Mouse (Mus musculus) kidney, postnatal 0 days (tissue): ENCODE measurements around the gene Chmp1a. TPM values are rescaled to one million over a fixed set of nuclear protein-coding genes. Genes with fewer than 3 reads are reported as not detected.
"Not testable (repeated sequence)": the region's sequence is repeated elsewhere in the genome, so short reads cannot be mapped to it uniquely, and the experiment has no call there.

Experiments
- ATAC-seq: fragments of 200-750 bp; cut with Nextera tagmentation; replicated peaks from 2 replicates; pipeline ENCODE4 v1.8.0; 2017; ENCODE audit warnings: low read depth, moderate number of reproducible peaks, moderate TSS enrichment, moderate library complexity; ENCODE audit not compliant: low FRiP score
- DNase-seq: peaks from one replicate; pipeline ENCODE4 v3.0.0-alpha.2; 2016; ENCODE audit warnings: low spot score
- H3K27ac ChIP-seq: fragments of 300-500 bp; sonication (generic); 2 replicates; pipeline ENCODE4 v1.5.1; 2014; ENCODE audit warnings: mild to moderate bottlenecking
- H3K27me3 ChIP-seq: fragments of 300-500 bp; sonication (generic); 2 replicates; pipeline ENCODE4 v1.6.1; 2014; ENCODE audit warnings: low read length, mixed read lengths; ENCODE audit not compliant: insufficient read depth
- H3K36me3 ChIP-seq: fragments of 300-500 bp; sonication (generic); 2 replicates; pipeline ENCODE4 v1.6.1; 2014; ENCODE audit warnings: low read length, mixed read lengths; ENCODE audit not compliant: insufficient read depth
- H3K4me1 ChIP-seq: fragments of 300-500 bp; sonication (generic); replicated peaks from 2 replicates; pipeline ENCODE4 v1.6.1; 2014; ENCODE audit warnings: antibody characterized with exemption, low read length, mixed read lengths; ENCODE audit not compliant: insufficient read depth
- H3K4me2 ChIP-seq: fragments of 300-500 bp; sonication (generic); 2 replicates; pipeline ENCODE4 v1.6.1; 2014; ENCODE audit warnings: mild to moderate bottlenecking, low read length, moderate library complexity, mixed read lengths
- H3K4me3 ChIP-seq: fragments of 300-500 bp; sonication (generic); replicated peaks from 2 replicates; pipeline ENCODE4 v1.5.1; 2014; ENCODE audit warnings: low read depth, low read length
- H3K9ac ChIP-seq: fragments of 300-500 bp; sonication (generic); 2 replicates; pipeline ENCODE4 v1.6.1; 2014; ENCODE audit warnings: low read depth, low read length
- H3K9me3 ChIP-seq: fragments of 300-500 bp; sonication (generic); replicated peaks from 2 replicates; pipeline ENCODE4 v1.6.1; 2016; ENCODE audit warnings: low read length, inconsistent platforms, mixed read lengths
- CTCF ChIP-seq: IDR thresholded peaks from 2 replicates; pipeline ENCODE4 v1.5.1; 2016; ENCODE audit warnings: antibody characterized with exemption, low read depth, mild to moderate bottlenecking, moderate library complexity
- WGBS: fragments of 180-500 bp; shearing (Covaris S2); extraction: QIAGEN DNeasy Blood & Tissue Kit; methylation state at CpG from one replicate; pipeline ENCODE4 v1.1.7; 2014; 5-methylcytosine and 5-hydroxymethylcytosine counted together
- polyA plus RNA-seq: library from polyadenylated mRNA; unstranded; fragments of >200 nt; fragmentation: Nextera tagmentation; extraction: Ambion mirVana; gene quantifications from 2 replicates; pipeline ENCODE4 v1.2.1, GENCODE M21; 2015

The Chmp1a gene
- 126 and 138 TPM in 2 replicates for polyA plus RNA-seq

GRCm38 (mm10) chr8:123212321-123213117 lies at the start of gene Chmp1a, which contains the start of gene Spata33:
Gene Chmp1a, minus strand, starts transcription at chr8:123212763.
Gene Spata33, plus strand, starts transcription at chr8:123212832.
- Histone ChIP-seq H3K9me3 (no peaks in the 10 kb centered on the region), H3K36me3 (peaks cover 10% of the 10 kb centered on the region; the same call in 1 of the 2 replicates), H3K4me2 (peak within 1 kb of the TSS; percentile 88), H3K4me3 (peak within 1 kb of the TSS; percentile 95), H3K27ac (peak within 1 kb of the TSS; percentile 80), H3K9ac (peak within 1 kb of the TSS; percentile 97), H3K4me1 (peaks cover 14% of the 10 kb centered on the region), H3K27me3 (no peaks in the 10 kb centered on the region)
- TF ChIP-seq CTCF, result peak; percentile 77
- 1% methylated on average over 73 of the region's 76 CpGs for WGBS
- ATAC-seq (peak; percentile 97), DNase-seq (peak; percentile 96)

DNA sequence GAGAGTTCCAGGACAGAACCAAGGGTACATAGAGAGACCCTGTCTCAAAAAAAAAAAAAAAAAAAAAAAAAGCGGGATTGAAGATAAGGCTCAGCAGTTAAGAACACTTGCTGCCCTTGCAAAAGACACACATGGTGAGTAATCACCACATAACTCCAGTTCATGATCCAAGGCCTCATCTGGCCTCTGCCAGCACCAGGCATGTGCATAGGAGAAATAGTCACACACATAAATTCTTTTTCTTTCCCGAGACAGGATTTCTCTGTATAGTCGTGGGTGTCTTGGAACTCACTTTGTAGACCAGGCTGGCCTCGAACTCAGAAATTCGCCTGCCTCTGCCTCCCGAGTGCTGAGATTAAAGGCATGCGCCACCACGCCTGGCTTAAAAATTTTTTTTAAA lies 45.0 kb upstream of the Chmp1a start:
- H3K27ac ChIP-seq, H3K27me3 ChIP-seq, H3K4me3 ChIP-seq, H3K9me3 ChIP-seq, DNase-seq, H3K4me2 ChIP-seq, H3K9ac ChIP-seq, ATAC-seq: not testable (repeated sequence)
- H3K36me3 ChIP-seq, result peaks cover 31% of the 10 kb centered on the region
- peaks cover 15% of the 10 kb centered on the region for H3K4me1 ChIP-seq
- 93% methylated on average over 8 of the region's 8 CpGs for WGBS

- no peak for TF ChIP-seq CTCF
- Histone ChIP-seq H3K9ac (no peak overlapping the region), H3K36me3 (peaks cover 29% of the 10 kb centered on the region), H3K4me3 (no peak overlapping the region), H3K4me2 (no peak overlapping the region), H3K27ac (no peak overlapping the region), H3K27me3 (no peaks in the 10 kb centered on the region), H3K9me3 (no peaks in the 10 kb centered on the region), H3K4me1 (peaks cover 17% of the 10 kb centered on the region)
- 96% methylated on average over 3 of the region's 3 CpGs for WGBS
- no peak for DNase-seq
- ATAC-seq, result no peak
Measured at GRCm38 (mm10) chr8:123257114-123257513, 44.6 kb upstream of the Chmp1a start.

GRCm38 (mm10) chr8:123255170-123255569 lies 42.6 kb upstream of the Chmp1a start:
- ATAC-seq, result no peak
- H3K4me2 ChIP-seq, result peak overlapping the region; percentile 83
- H3K4me3 ChIP-seq, result peak overlapping the region; percentile 86
- H3K27me3 ChIP-seq, result no peaks in the 10 kb centered on the region
- peaks cover 31% of the 10 kb centered on the region for H3K36me3 ChIP-seq
- H3K4me1 ChIP-seq, result peaks cover 17% of the 10 kb centered on the region
- H3K9ac ChIP-seq, result peak overlapping the region; percentile 83
- no peak overlapping the region for H3K27ac ChIP-seq
- peak; percentile 40; the same call in 1 of the 2 replicates for TF ChIP-seq CTCF
- H3K9me3 ChIP-seq, result no peaks in the 10 kb centered on the region
- WGBS, result 62% methylated on average over 6 of the region's 6 CpGs
- DNase-seq, result no peak

DNA sequence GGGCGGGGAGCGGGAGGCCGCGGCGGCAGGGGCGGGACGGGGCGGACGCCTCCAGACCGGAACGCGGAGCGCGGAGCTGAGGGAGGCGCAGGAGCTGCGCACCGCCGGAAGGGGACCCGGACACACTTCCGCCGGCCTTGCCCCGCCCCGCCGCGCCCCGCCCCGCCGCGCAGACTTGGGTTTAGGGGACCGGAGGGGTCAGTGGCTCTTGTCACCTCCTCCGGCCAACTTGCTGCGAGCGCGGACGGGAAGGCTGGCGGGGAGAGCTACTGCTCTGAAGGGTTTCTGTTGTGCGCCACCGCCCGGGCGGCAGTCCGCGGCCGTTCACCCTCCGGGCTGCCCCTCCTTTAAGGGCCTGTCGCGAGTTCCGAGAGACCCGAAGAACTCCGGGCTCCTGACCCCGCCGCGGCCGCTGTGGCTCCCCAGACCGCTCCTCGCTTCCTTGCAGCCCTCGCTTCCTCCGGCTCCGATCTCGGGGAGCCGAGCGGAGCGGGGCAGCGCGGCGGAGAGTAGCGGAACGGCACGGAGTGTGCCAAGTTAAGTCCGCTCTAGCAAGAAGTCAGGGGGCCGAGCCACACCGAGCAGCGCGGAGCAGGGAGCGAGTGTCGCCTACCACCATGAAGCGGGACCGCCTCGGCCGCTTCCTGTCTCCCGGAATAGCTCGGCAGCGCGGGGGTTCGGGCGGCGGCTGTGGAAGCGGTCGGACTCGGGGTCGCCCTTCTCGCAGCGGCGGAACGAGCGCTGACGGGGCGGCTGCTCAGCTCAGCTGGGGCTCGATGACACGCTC lies 41.7 kb upstream of the Chmp1a start, which contains the start of the genes Zfp276 and Vps9d1:
Gene Zfp276, plus strand, starts transcription at position 97 of the 787 bp plus-strand sequence.
Gene Vps9d1, minus strand, starts transcription at position 250 of the 787 bp plus-strand sequence.
- ATAC-seq (peak; percentile 95), DNase-seq (peak; percentile 89)
- peak within 1 kb of the TSS; percentile 83 for H3K9ac ChIP-seq
- H3K27ac ChIP-seq, result peak within 1 kb of the TSS; percentile 65
- peaks cover 31% of the 10 kb centered on the region for H3K36me3 ChIP-seq
- H3K4me1 ChIP-seq, result peaks cover 17% of the 10 kb centered on the region
- peak within 1 kb of the TSS; percentile 83 for H3K4me2 ChIP-seq
- peak within 1 kb of the TSS; percentile 86 for H3K4me3 ChIP-seq
- TF ChIP-seq CTCF, result no peak
- no peaks in the 10 kb centered on the region for H3K9me3 ChIP-seq
- under 1% methylated on average over 93 of the region's 99 CpGs for WGBS
- H3K27me3 ChIP-seq, result no peaks in the 10 kb centered on the region
